Mouse (Mus musculus) mesoderm, embryonic 11.5 days (tissue): ENCODE results near the gene Olfr96.
"Not testable (repeated sequence)": the region's sequence is repeated elsewhere in the genome, so short reads cannot be mapped to it uniquely, and the experiment has no call there.

Source experiments
- DNase-seq: peaks from one replicate; pipeline ENCODE4 v3.0.0-alpha.2; 2012; ENCODE audit warnings: low read depth, low spot score

The Olfr96 gene

GRCm38 (mm10) chr17:37219846-37220245 lies at the start of gene Olfr96:
TSS of gene Olfr96 (plus strand) at chr17:37220146.
- no peak for DNase-seq

GRCm38 (mm10) chr17:37185474-37185873 lies 34.5 kb upstream of the Olfr96 start:
- no peak for DNase-seq

GRCm38 (mm10) chr17:37190711-37191110 lies 29.2 kb upstream of the Olfr96 start:
- DNase-seq, result peak; percentile 48

- no peak for DNase-seq
These were observed 26.9 kb upstream of the Olfr96 start for GRCm38 (mm10) chr17:37193032-37193431.

GRCm38 (mm10) chr17:37193656-37194055 lies 26.3 kb upstream of the Olfr96 start, which contains the start of gene Ubd:
TSS of gene Ubd (plus strand) at chr17:37193892.
- DNase-seq, result no peak

GRCm38 (mm10) chr17:37194782-37195181 lies 25.2 kb upstream of the Olfr96 start:
- DNase-seq, result no peak

GRCm38 (mm10) chr17:37196845-37197724 lies 22.9 kb upstream of the Olfr96 start:
- DNase-seq, result peak; percentile 63

GRCm38 (mm10) chr17:37200894-37201293 lies 19.1 kb upstream of the Olfr96 start, which contains the start of gene Olfr94:
TSS of gene Olfr94 (minus strand) at chr17:37200994.
- DNase-seq, result no peak

GRCm38 (mm10) chr17:37203206-37203916 lies 16.6 kb upstream of the Olfr96 start:
- DNase-seq, result peak; percentile 86

GRCm38 (mm10) chr17:37203917-37204236 lies 16.1 kb upstream of the Olfr96 start:
- no peak for DNase-seq

- no peak for DNase-seq
These were observed 8.8 kb upstream of the Olfr96 start for GRCm38 (mm10) chr17:37210884-37211768.

- DNase-seq, result no peak
These were observed 6.9 kb upstream of the Olfr96 start, which contains the start of gene Olfr95 for GRCm38 (mm10) chr17:37213018-37213417. TSS of gene Olfr95 (minus strand) at chr17:37213118.

GRCm38 (mm10) chr17:37218486-37218885 lies 1.5 kb upstream of the Olfr96 start:
- DNase-seq, result no peak

GRCm38 (mm10) chr17:37221879-37222278 lies 1.9 kb downstream of the Olfr96 start:
- no peak for DNase-seq

- DNase-seq, result not testable (repeated sequence)
These were observed 17.3 kb downstream of the Olfr96 start, which contains the start of gene Olfr97 for GRCm38 (mm10) chr17:37237230-37237629. TSS of gene Olfr97 (minus strand) at chr17:37237330.

- DNase-seq, result no peak
These were observed 22.3 kb downstream of the Olfr96 start for GRCm38 (mm10) chr17:37242198-37242597.

GRCm38 (mm10) chr17:37246715-37247114 lies 26.8 kb downstream of the Olfr96 start:
- DNase-seq, result peak; percentile 28

- DNase-seq, result no peak
These were observed 29.5 kb downstream of the Olfr96 start for GRCm38 (mm10) chr17:37249460-37249859.

- no peak for DNase-seq
These were observed 30.6 kb downstream of the Olfr96 start for GRCm38 (mm10) chr17:37250544-37250943.

GRCm38 (mm10) chr17:37263626-37264025 lies 43.7 kb downstream of the Olfr96 start, which contains the start of gene Olfr98:
TSS of gene Olfr98 (minus strand) at chr17:37263749.
- DNase-seq, result no peak

- DNase-seq, result peak; percentile 88
These were observed 50.2 kb downstream of the Olfr96 start, which contains the start of gene H2-M3 for GRCm38 (mm10) chr17:37270058-37270701. TSS of gene H2-M3 (plus strand) at chr17:37270220.
